Mouse (Mus musculus) limb, embryonic 15.5 days (tissue): ENCODE measurements around the gene BC030867. TPM values are rescaled to one million over a fixed set of nuclear protein-coding genes. Genes with fewer than 3 reads are reported as not detected.

Source experiments
- ATAC-seq: fragments of 200-750 bp; cut with Nextera tagmentation; 2 replicates; pipeline ENCODE4 v1.8.0; 2017; ENCODE audit warnings: low read depth, moderate TSS enrichment; ENCODE audit not compliant: insufficient number of reproducible peaks, low FRiP score, low TSS enrichment
- H3K27ac ChIP-seq: fragments of 300-500 bp; sonication (generic); 2 replicates; pipeline ENCODE4 v1.5.1; 2015; ENCODE audit warnings: moderate library complexity, mild to moderate bottlenecking, inconsistent platforms
- H3K27me3 ChIP-seq: fragments of 300-500 bp; sonication (generic); 2 replicates; pipeline ENCODE4 v1.6.1; 2015; ENCODE audit warnings: inconsistent platforms
- H3K36me3 ChIP-seq: fragments of 300-500 bp; sonication (generic); 2 replicates; pipeline ENCODE4 v1.6.1; 2015; ENCODE audit warnings: inconsistent platforms
- H3K4me1 ChIP-seq: fragments of 300-500 bp; sonication (generic); 2 replicates; pipeline ENCODE4 v1.6.1; 2015; ENCODE audit warnings: inconsistent platforms
- H3K4me2 ChIP-seq: fragments of 300-500 bp; sonication (generic); 2 replicates; pipeline ENCODE4 v1.6.1; 2015; ENCODE audit warnings: mild to moderate bottlenecking, inconsistent platforms
- H3K4me3 ChIP-seq: fragments of 300-500 bp; sonication (generic); 2 replicates; pipeline ENCODE4 v1.5.1; 2015; ENCODE audit warnings: mild to moderate bottlenecking, inconsistent platforms
- H3K9ac ChIP-seq: fragments of 300-500 bp; sonication (generic); 2 replicates; pipeline ENCODE4 v1.6.1; 2015; ENCODE audit warnings: inconsistent platforms
- H3K9me3 ChIP-seq: fragments of 300-500 bp; sonication (generic); 2 replicates; pipeline ENCODE4 v1.6.1; 2016; ENCODE audit warnings: inconsistent platforms
- WGBS: fragments of 180-500 bp; shearing (Covaris S2); methylation state at CpG from one replicate; pipeline ENCODE4 v1.1.7; 2015; 5-methylcytosine and 5-hydroxymethylcytosine counted together
- polyA plus RNA-seq: library from polyadenylated mRNA; unstranded; fragments of >200 nt; fragmentation: Nextera tagmentation; extraction: Ambion mirVana; gene quantifications from 2 replicates; pipeline ENCODE4 v1.2.1, GENCODE M21; 2015

BC030867 gene
- polyA plus RNA-seq, 1 experiment from 2014 or later: 13.8 TPM

- peaks cover 13% of the 10 kb centered on the region for H3K4me1 ChIP-seq
- H3K36me3 ChIP-seq: no peaks in the 10 kb centered on the region
- H3K9ac ChIP-seq: no peak overlapping the region
- WGBS: 89% methylated on average over 6 of the region's 6 CpGs
- no peak overlapping the region for H3K27ac ChIP-seq
- H3K4me2 ChIP-seq: no peak overlapping the region
- H3K27me3 ChIP-seq: no peaks in the 10 kb centered on the region
- no peaks in the 10 kb centered on the region for H3K9me3 ChIP-seq
- H3K4me3 ChIP-seq: no peak overlapping the region
- ATAC-seq: no peak
Measured at GRCm38 (mm10) chr11:102240636-102241035, 8.0 kb upstream of the BC030867 start.

- Histone ChIP-seq H3K4me3 (no peak overlapping the region), H3K9me3 (no peaks in the 10 kb centered on the region), H3K4me2 (no peak overlapping the region), H3K27ac (no peak overlapping the region), H3K4me1 (peaks cover 18% of the 10 kb centered on the region), H3K9ac (no peak overlapping the region), H3K27me3 (no peaks in the 10 kb centered on the region), H3K36me3 (no peaks in the 10 kb centered on the region)
- ATAC-seq: no peak
- 83% methylated on average over 5 of the region's 5 CpGs for WGBS
Measured at GRCm38 (mm10) chr11:102241246-102241645, 7.4 kb upstream of the BC030867 start.

DNA sequence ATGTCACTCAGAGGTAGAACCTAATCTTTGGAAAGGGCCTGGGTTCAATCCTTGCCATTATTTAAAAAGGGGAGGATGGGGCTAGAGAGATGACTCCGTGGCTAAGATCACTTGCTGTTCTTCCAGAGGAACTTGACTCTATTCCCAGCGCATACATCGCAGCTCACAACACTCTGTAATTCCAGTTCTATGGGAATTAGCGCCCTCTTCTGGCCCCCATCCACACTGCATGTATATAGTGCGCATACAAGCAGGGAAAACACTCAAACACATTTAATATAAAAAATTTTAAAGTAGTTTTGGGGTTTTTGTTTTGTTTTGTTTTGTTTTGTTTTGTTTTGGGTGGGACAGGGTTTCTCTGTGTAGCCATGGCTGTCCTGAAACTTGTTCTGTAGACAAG lies 6.8 kb upstream of the BC030867 start:
- Histone ChIP-seq H3K4me3 (no peak overlapping the region), H3K4me2 (no peak overlapping the region), H3K9ac (no peak overlapping the region), H3K9me3 (no peaks in the 10 kb centered on the region), H3K4me1 (peaks cover 20% of the 10 kb centered on the region), H3K27ac (no peak overlapping the region), H3K27me3 (no peaks in the 10 kb centered on the region), H3K36me3 (no peaks in the 10 kb centered on the region)
- no peak for ATAC-seq
- WGBS: 55% methylated on average over 5 of the region's 5 CpGs

GRCm38 (mm10) chr11:102244926-102245449 lies 3.7 kb upstream of the BC030867 start:
- peak; percentile 75 for ATAC-seq
- H3K27ac ChIP-seq: peak overlapping the region; percentile 82
- H3K4me2 ChIP-seq: peak overlapping the region; percentile 71
- no peaks in the 10 kb centered on the region for H3K27me3 ChIP-seq
- H3K4me1 ChIP-seq: peaks cover 35% of the 10 kb centered on the region
- 2% methylated on average over 32 of the region's 32 CpGs for WGBS
- no peaks in the 10 kb centered on the region for H3K9me3 ChIP-seq
- H3K36me3 ChIP-seq: no peaks in the 10 kb centered on the region
- H3K9ac ChIP-seq: peak overlapping the region; percentile 33
- peak overlapping the region; percentile 32 for H3K4me3 ChIP-seq

DNA sequence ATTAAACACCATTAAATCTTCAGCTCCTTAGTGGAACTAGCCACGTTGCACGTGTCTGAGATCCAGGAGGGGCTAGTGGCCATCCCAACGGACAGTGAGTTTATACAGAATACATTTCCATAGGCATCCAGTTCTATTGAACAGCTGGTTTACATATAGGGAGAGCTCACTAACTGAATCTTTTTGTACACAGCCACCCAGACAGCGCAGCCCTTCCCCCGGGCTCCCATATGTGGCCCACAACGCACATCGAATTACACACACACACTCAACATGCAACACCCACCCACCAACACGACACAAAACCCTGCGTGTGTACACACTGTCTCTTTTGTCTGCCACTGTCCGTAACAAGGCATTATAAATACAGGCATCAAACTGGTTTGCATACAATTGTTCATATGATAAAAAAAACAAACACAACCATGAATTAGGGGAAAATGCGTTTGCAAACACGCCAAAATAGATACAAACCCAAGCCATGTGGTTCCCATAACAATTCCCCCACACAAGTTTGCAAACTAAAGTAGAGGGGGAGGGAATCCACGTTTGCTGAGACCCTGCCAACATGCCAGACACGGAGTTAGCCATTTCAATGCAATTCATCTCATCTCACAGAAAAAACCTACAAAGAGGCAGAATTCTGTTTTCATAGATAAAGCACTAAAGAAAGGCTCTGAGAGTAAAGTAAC lies 3.0 kb upstream of the BC030867 start:
- Histone ChIP-seq H3K9me3 (no peaks in the 10 kb centered on the region), H3K27me3 (no peaks in the 10 kb centered on the region), H3K4me1 (peaks cover 35% of the 10 kb centered on the region), H3K27ac (peak overlapping the region; percentile 82), H3K4me3 (peak overlapping the region; percentile 32), H3K4me2 (peak overlapping the region; percentile 71), H3K36me3 (0 out of 2 replicates have a peak, but pooled peaks cover 2% of the 10 kb centered on the region), H3K9ac (peak overlapping the region; percentile 33; the same call in 1 of the 2 replicates)
- ATAC-seq: no peak
- 40% methylated on average over 14 of the region's 14 CpGs for WGBS

DNA sequence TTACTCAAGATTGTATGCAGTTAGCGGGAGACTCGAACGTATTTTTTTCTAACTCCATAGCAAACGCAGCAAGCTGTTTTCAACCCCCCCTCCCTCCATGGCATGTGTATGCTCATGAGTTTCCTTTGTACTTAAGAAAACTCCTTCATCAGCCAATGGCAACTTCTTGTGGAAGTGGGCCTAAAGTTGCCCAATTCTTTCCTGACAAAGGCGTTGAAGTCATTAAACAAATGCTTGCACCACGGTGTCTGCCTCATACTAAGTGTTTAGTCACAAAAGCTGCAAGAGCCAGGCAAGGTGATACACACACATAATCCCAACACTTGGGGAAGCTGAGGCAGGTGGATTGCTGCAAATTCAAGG lies 2.4 kb upstream of the BC030867 start:
- Histone ChIP-seq H3K4me1 (peaks cover 35% of the 10 kb centered on the region), H3K36me3 (0 out of 2 replicates have a peak, but pooled peaks cover 5% of the 10 kb centered on the region), H3K4me3 (no peak overlapping the region), H3K4me2 (no peak overlapping the region), H3K27ac (peak overlapping the region; percentile 82), H3K9me3 (no peaks in the 10 kb centered on the region), H3K27me3 (no peaks in the 10 kb centered on the region), H3K9ac (no peak overlapping the region)
- 66% methylated on average over 6 of the region's 6 CpGs for WGBS
- ATAC-seq: no peak

DNA sequence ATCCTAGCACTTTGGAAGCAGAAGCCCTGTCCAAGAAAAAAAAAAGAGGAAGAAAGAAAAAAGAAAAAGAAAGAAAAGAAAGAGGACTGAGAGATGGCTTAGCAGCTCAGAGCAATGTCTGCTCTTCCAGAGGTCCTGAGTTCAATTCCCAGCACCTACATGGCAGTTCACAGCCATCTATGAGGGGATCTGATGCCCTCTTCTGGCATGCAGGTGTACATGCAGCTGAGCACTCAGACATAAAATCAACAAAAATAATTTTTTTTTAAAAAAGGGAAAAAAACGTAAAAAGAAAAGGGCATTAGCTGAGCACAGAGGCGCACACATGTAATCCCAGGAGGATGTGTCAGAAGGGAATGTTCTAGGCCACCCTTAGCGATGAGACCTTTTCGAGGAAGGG lies 1.8 kb upstream of the BC030867 start:
- ATAC-seq: no peak
- Histone ChIP-seq H3K4me3 (no peak overlapping the region), H3K9me3 (no peaks in the 10 kb centered on the region), H3K36me3 (0 out of 2 replicates have a peak, but pooled peaks cover 5% of the 10 kb centered on the region), H3K4me1 (peaks cover 35% of the 10 kb centered on the region), H3K27ac (no peak overlapping the region), H3K9ac (no peak overlapping the region), H3K27me3 (no peaks in the 10 kb centered on the region), H3K4me2 (no peak overlapping the region)
- WGBS: 86% methylated on average over 4 of the region's 4 CpGs

DNA sequence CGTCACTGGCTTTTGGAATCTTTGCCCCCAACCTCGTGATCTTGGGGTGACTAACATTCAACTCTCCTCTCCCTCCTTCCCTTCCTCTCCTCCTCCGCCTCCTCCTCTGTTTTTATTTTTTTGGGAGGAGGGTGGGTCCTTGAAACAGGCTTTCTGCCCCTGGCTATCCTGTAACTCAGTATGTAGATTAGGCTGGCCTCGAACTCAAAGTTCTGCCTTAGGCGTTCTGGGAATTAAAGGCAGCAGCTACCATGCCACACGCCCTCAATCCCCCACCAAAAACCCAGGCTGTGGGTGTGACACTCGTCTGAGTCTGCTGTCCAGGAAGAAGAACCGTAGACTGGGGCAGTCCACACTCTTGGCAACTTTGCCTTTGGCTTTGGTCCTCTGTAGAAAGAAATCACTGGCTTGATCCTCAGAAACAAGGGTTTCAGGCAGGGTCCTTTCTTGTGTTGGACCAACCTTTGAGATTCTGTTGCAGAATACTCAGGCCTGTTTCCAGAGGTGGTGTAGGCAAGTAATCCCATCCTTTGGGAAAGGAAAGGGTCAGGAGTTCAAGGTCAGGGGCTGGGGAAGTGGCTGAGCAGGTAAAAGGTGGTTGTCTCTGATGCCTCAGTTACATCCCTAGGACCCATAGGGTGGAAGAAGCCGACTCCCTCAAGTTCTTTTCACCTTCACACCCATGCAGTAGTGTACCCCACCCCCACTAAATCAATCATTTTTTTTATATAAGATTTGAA lies 839 bp downstream of the BC030867 start:
- Histone ChIP-seq H3K4me1 (peaks cover 33% of the 10 kb centered on the region), H3K9ac (peak overlapping the region; percentile 55; the same call in 1 of the 2 replicates), H3K4me3 (peak overlapping the region; percentile 62), H3K36me3 (peaks cover 8% of the 10 kb centered on the region; the same call in 1 of the 2 replicates), H3K27me3 (no peaks in the 10 kb centered on the region), H3K4me2 (peak overlapping the region; percentile 94), H3K27ac (no peak overlapping the region), H3K9me3 (no peaks in the 10 kb centered on the region)
- ATAC-seq: no peak
- 11% methylated on average over 9 of the region's 9 CpGs for WGBS

DNA sequence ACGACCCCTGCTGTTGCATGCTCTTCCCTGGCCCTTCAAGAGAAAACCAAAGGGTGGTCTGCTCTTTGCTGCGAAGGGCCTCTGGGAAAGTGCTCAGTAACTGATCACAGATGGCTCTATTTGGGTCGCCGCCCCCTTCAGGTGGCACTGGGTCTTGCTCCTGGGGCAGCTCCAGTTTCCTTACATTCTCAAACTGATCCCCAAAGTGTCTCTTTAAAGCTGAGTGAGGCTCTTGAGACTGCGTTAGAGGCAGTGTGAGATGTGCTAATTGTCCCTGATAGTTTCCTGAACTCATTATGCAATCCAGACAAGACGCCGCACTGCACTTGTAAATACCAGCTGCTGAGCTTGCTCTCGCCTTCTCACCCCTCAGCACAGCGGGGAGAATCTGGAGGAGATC lies 8.8 kb downstream of the BC030867 start:
- H3K4me3 ChIP-seq: no peak overlapping the region
- H3K27me3 ChIP-seq: no peaks in the 10 kb centered on the region
- 34% methylated on average over 9 of the region's 9 CpGs for WGBS
- peaks cover 17% of the 10 kb centered on the region for H3K4me1 ChIP-seq
- H3K4me2 ChIP-seq: no peak overlapping the region
- no peak for ATAC-seq
- H3K9me3 ChIP-seq: no peaks in the 10 kb centered on the region
- peak overlapping the region; percentile 38; the same call in 1 of the 2 replicates for H3K27ac ChIP-seq
- peaks cover 26% of the 10 kb centered on the region for H3K36me3 ChIP-seq
- H3K9ac ChIP-seq: no peak overlapping the region

- ATAC-seq: no peak
- peaks cover 29% of the 10 kb centered on the region for H3K36me3 ChIP-seq
- H3K4me2 ChIP-seq: no peak overlapping the region
- H3K9ac ChIP-seq: peak overlapping the region; percentile 7; the same call in 1 of the 2 replicates
- no peaks in the 10 kb centered on the region for H3K9me3 ChIP-seq
- H3K4me3 ChIP-seq: no peak overlapping the region
- no peak overlapping the region for H3K27ac ChIP-seq
- no peaks in the 10 kb centered on the region for H3K27me3 ChIP-seq
- peaks cover 17% of the 10 kb centered on the region for H3K4me1 ChIP-seq
- WGBS: 70% methylated on average over 6 of the region's 6 CpGs
Measured at GRCm38 (mm10) chr11:102258095-102258494, 9.4 kb downstream of the BC030867 start.

DNA sequence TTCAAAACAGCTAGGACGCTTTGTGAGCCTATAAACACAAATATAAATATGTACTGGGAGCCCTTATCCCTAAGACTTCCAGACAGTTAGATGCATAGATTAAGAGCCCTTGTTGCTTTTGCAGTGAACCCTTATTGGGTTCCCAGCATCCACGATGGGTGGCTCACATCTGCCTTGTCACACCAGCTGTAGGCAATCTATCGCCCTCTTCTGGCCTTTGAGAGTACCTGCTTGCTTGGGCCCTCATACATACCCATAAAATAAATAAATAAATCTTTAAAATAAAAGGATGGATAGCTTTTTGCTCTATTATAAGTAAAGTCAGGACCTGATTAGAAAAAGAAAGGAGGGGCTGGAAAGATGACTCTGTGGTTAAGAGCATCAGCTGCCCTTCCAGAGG lies 9.8 kb downstream of the BC030867 start:
- H3K27ac ChIP-seq: no peak overlapping the region
- no peaks in the 10 kb centered on the region for H3K9me3 ChIP-seq
- peaks cover 29% of the 10 kb centered on the region for H3K36me3 ChIP-seq
- H3K27me3 ChIP-seq: no peaks in the 10 kb centered on the region
- H3K9ac ChIP-seq: no peak overlapping the region
- ATAC-seq: no peak
- no peak overlapping the region for H3K4me2 ChIP-seq
- peaks cover 17% of the 10 kb centered on the region for H3K4me1 ChIP-seq
- 89% methylated on average over 3 of the region's 3 CpGs for WGBS
- H3K4me3 ChIP-seq: no peak overlapping the region

GRCm38 (mm10) chr11:102263211-102263610 lies 14.5 kb downstream of the BC030867 start:
- ATAC-seq: no peak
- 95% methylated on average over 7 of the region's 7 CpGs for WGBS
- no peak overlapping the region for H3K4me3 ChIP-seq
- H3K4me2 ChIP-seq: no peak overlapping the region
- no peaks in the 10 kb centered on the region for H3K9me3 ChIP-seq
- no peak overlapping the region for H3K9ac ChIP-seq
- peaks cover 5% of the 10 kb centered on the region for H3K4me1 ChIP-seq
- no peak overlapping the region for H3K27ac ChIP-seq
- peaks cover 20% of the 10 kb centered on the region for H3K36me3 ChIP-seq
- H3K27me3 ChIP-seq: no peaks in the 10 kb centered on the region
